Mouse (Mus musculus) liver, embryonic 14.5 days (tissue): ENCODE results near the gene Ttk. TPM values are rescaled to one million over a fixed set of nuclear protein-coding genes. Genes with fewer than 3 reads are reported as not detected.

ENCODE experiments used
- ATAC-seq: fragments of 200-750 bp; cut with Nextera tagmentation; 2 replicates; pipeline ENCODE4 v1.8.0; 2017; ENCODE audit warnings: moderate number of reproducible peaks, mild to moderate bottlenecking, moderate library complexity; ENCODE audit not compliant: insufficient read depth
- DNase-seq, 3 experiments: peaks; one replicate each; pipeline ENCODE4 v3.0.0-alpha.2; 2012 to 2013; ENCODE audit warnings: low read depth in 3 of 3, low spot score in 3 of 3
- H3K27ac ChIP-seq: fragments of 300-500 bp; sonication (generic); 2 replicates; pipeline ENCODE4 v1.5.1; 2014; ENCODE audit warnings: moderate library complexity, mild to moderate bottlenecking, control low read depth, inconsistent platforms
- H3K27me3 ChIP-seq: fragments of 300-500 bp; sonication (generic); 2 replicates; pipeline ENCODE4 v1.6.1; 2014; ENCODE audit warnings: mild to moderate bottlenecking, low read length, moderate library complexity; ENCODE audit not compliant: control insufficient read depth, insufficient read depth
- H3K36me3 ChIP-seq: fragments of 300-500 bp; sonication (generic); replicated peaks from 2 replicates; pipeline ENCODE4 v1.6.1; 2014; ENCODE audit warnings: low read depth; ENCODE audit not compliant: control insufficient read depth, insufficient read depth
- H3K4me1 ChIP-seq, 2 experiments: fragments of 200-500 bp in 1 of 2; fragments of 300-500 bp in 1 of 2; sonication (generic) in 1 of 2; replicated peaks; 2 replicates each; pipeline ENCODE4 v1.6.1; 2012 to 2014; ENCODE audit warnings: antibody characterized with exemption in 1 of 2, inconsistent platforms in 1 of 2, low read length in 1 of 2; ENCODE audit not compliant: control insufficient read depth in 2 of 2, insufficient read depth in 2 of 2
- H3K4me2 ChIP-seq: fragments of 300-500 bp; sonication (generic); 2 replicates; pipeline ENCODE4 v1.6.1; 2014; ENCODE audit warnings: low read depth, mild to moderate bottlenecking, control low read depth, moderate library complexity
- H3K4me3 ChIP-seq, 2 experiments: fragments of 200-500 bp in 1 of 2; fragments of 300-500 bp in 1 of 2; sonication (generic) in 1 of 2; 2 replicates each; pipeline ENCODE4 v1.5.1; 2012 to 2014; ENCODE audit warnings: low read depth in 2 of 2, low read length in 2 of 2, mild to moderate bottlenecking in 2 of 2, control low read depth in 1 of 2, inconsistent platforms in 1 of 2, moderate library complexity in 1 of 2; ENCODE audit not compliant: insufficient read depth in 1 of 2
- H3K9ac ChIP-seq: fragments of 300-500 bp; sonication (generic); replicated peaks from 2 replicates; pipeline ENCODE4 v1.6.1; 2014; ENCODE audit warnings: mild to moderate bottlenecking, control low read depth, moderate library complexity
- H3K9me3 ChIP-seq: fragments of 300-500 bp; sonication (generic); 2 replicates; pipeline ENCODE4 v1.6.1; 2016; ENCODE audit warnings: low read length, mixed read lengths; ENCODE audit not compliant: control insufficient read depth
- CTCF ChIP-seq: IDR thresholded peaks from 2 replicates; pipeline ENCODE4 v1.5.1; 2016; ENCODE audit warnings: antibody characterized with exemption, low read depth, control low read depth
- EP300 ChIP-seq: IDR thresholded peaks from 2 replicates; pipeline ENCODE4 v1.6.1; 2016; ENCODE audit warnings: antibody characterized with exemption, low read depth
- WGBS: fragments of 180-500 bp; shearing (Covaris S2); extraction: QIAGEN DNeasy Blood & Tissue Kit; methylation state at CpG from one replicate; pipeline ENCODE4 v1.1.7; 2014; ENCODE audit not compliant: insufficient replicate concordance; 5-methylcytosine and 5-hydroxymethylcytosine counted together
- polyA plus RNA-seq, 2 experiments: library from polyadenylated mRNA; depleted of rRNA in 1 of 2; stranded (reverse) in 1 of 2; unstranded in 1 of 2; fragments of >200 nt; fragmentation: Nextera tagmentation in 1 of 2; extraction: Ambion mirVana in 1 of 2; gene quantifications; 2 replicates each; pipeline versions ENCODE4 v1.2.1 to v1.2.3; 2012 to 2014

Gene Ttk
- polyA plus RNA-seq, 2 experiments, result 10.3 to 17.9 TPM

DNA sequence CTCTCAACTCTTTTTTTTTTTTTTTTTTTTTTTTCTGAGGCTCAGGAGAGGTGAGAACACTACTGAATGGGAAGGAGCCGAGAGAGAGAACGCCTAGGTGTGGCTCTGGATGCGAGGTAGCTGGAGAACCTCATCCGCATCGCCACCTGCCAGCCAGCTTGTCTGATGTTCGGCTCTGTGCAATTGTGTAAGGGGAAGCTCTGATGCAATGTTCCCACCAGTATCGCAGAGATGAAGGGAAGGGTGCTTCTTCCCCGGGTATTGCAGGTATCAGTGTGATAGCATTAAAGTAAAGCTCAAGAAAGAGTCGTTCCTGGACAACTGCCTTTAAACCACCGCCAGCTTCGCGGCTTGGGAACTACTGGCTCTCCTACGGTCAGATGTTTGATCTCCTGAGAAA lies 30.1 kb upstream of the Ttk start:
- TF ChIP-seq EP300 (no peak), CTCF (no peak)
- ATAC-seq (no peak), DNase-seq (no peak)
- WGBS, result 51% methylated on average over 13 of the region's 13 CpGs
- Histone ChIP-seq H3K36me3 (no peaks in the 10 kb centered on the region), H3K4me2 (no peak overlapping the region), H3K4me1 (no peaks in the 10 kb centered on the region), H3K27me3 (peaks cover 42% of the 10 kb centered on the region), H3K27ac (no peak overlapping the region), H3K9ac (no peak overlapping the region), H3K9me3 (no peaks in the 10 kb centered on the region), H3K4me3 (no peak overlapping the region)

DNA sequence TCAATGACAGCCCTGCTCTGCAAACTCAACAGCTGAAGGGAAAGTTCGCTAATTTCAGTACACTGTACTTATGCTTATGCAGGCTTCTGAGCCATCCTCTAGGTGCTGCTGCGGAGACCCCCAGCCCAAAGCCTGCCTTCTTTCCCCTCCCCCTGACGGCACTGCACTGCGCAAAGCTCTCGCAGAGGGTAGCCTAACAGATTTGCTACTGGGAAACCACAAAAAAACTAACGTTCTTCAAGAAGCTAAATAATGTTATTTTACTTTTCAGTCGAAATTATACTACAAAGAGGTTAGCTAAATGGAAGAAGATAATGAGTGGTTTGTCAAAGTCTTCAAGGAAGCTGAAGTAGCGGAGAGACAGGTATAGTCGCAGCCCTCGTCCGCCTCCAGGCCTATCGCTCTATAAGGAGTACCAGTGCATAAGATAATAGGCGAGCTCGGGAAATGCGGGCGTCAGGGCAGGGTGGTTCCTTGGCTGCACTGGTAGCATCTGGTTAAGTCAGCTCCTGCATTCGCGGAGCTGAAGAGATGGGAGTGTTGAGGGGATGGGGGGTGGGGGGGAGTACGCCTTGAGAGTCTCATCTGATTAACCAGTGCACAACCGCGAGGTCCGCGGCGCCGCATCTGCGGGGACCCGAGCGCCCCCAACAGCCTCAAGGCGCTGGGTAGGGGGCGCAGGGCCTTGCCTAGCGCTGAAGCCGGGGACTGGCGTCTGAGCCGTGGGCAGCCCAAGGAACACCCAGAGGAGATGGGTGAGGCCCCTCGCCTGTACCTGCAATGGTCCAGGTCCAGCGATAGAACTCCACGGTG lies 29.1 kb upstream of the Ttk start:
- no peak for ATAC-seq
- Histone ChIP-seq H3K4me2 (peak overlapping the region; percentile 60), H3K36me3 (no peaks in the 10 kb centered on the region), H3K27ac (no peak overlapping the region), H3K9ac (no peak overlapping the region), H3K4me3 (peak overlapping the region; percentile 4 to 39; a peak in 3 of 4 replicates), H3K9me3 (no peaks in the 10 kb centered on the region), H3K27me3 (peaks cover 42% of the 10 kb centered on the region), H3K4me1 (no peaks in the 10 kb centered on the region)
- TF ChIP-seq EP300 (no peak), CTCF (no peak)
- WGBS, result 1% methylated on average over 37 of the region's 37 CpGs
- DNase-seq, result no peak

DNA sequence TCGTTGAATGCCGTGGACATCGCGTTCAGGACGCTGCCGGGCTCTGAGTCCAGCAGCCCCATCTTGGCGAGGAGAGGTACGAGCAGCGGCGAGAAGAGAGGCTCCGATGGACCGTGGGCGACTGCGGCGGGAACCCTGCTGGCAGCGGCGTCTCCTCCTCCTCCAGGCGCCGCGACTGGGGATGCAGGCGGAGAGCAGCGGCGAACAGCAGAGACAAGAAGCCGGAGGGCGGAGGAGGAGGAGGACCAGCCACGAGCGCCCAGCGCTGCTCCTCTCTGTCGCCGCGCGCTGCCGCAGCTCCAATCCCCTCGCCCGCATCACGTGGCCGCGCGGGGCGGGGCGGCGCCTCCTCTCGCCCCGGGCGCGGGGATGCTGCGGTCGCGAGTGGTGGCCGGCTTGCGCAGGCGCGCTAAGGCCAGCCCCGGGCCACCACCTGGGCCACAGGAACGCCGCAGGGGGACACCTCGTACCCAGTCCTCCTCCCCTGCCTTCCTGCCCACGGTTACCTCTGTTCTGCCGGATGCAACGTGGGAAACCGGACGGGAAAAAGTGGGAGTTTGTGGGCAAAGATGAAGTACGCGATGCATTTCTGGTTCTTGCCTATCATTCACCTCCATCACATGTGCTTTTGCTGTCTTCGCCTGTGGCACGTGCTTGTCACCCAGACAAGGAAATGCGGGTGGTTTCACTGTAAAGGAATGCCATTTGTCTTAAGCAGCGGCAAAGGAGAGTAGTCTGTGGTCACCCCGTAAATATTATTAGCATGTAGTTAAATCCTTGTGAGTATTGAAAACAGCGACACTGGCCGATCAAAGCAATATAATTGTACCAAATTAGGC lies 28.3 kb upstream of the Ttk start, which contains the start of gene Elovl4:
Elovl4 (minus strand) TSS at position 301 of the 839 bp plus-strand sequence.
- DNase-seq (no peak), ATAC-seq (no peak)
- peak within 1 kb of the TSS; percentile 4 to 39; a peak in 3 of 4 replicates for H3K4me3 ChIP-seq
- H3K9ac ChIP-seq, result no peak within 1 kb of the TSS
- TF ChIP-seq EP300 (no peak), CTCF (no peak)
- no peaks in the 10 kb centered on the region for H3K36me3 ChIP-seq
- H3K27me3 ChIP-seq, result peaks cover 42% of the 10 kb centered on the region
- WGBS, result 2% methylated on average over 69 of the region's 71 CpGs
- no peaks in the 10 kb centered on the region for H3K4me1 ChIP-seq
- H3K9me3 ChIP-seq, result no peaks in the 10 kb centered on the region
- H3K27ac ChIP-seq, result no peak within 1 kb of the TSS
- peak within 1 kb of the TSS; percentile 60 for H3K4me2 ChIP-seq

DNA sequence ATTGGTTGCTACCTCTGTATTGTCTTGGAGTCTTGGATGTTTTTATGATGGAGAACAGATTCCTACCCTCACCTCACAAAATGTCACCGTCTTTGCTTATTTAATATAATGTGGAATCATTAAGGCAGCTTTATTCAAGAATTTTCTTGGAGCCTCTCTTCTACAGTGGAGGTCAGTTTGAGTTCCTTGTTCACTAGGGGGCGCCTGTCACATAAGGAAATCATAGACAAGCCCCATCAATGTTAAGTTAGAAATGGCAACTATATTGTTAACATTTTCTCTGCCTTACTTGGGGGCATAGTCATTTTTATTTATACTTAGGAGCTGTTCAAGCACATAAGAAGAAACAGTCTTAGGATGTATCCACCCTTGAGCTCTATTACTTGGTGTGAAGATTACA lies 26.9 kb upstream of the Ttk start:
- 1% methylated on average over 2 of the region's 2 CpGs for WGBS
- Histone ChIP-seq H3K27ac (no peak overlapping the region), H3K4me2 (no peak overlapping the region), H3K9me3 (no peaks in the 10 kb centered on the region), H3K36me3 (no peaks in the 10 kb centered on the region), H3K4me3 (no peak overlapping the region), H3K9ac (no peak overlapping the region), H3K4me1 (no peaks in the 10 kb centered on the region), H3K27me3 (peaks cover 42% of the 10 kb centered on the region)
- no peak for TF ChIP-seq EP300
- TF ChIP-seq CTCF, result peak; percentile 52; the same call in 1 of the 2 replicates
- DNase-seq, result peak; percentile 17 to 27 (median 17)
- no peak for ATAC-seq

DNA sequence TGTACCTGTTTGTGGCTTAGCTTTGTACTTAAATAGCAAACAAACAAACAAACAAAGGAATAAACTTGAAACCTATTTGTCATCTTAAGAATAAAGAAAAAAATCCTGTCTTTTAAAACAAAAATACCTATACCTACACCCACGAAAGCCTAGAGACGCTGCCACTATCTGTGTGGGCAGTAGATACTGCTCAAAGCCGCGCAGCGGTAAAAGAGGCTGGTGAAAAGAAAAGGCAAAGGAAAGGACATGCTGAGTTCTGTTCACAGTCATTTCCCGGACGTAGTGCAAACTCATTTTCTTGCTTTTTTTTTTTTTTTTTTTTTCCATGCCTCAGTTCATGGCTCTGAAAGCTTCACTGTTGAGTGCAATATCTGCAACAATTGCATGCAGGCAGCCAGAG lies 15.3 kb upstream of the Ttk start:
- 67% methylated on average over 7 of the region's 7 CpGs for WGBS
- no peaks in the 10 kb centered on the region for H3K9me3 ChIP-seq
- H3K27me3 ChIP-seq, result no peaks in the 10 kb centered on the region
- no peak overlapping the region for H3K4me2 ChIP-seq
- TF ChIP-seq CTCF (no peak), EP300 (no peak)
- DNase-seq (no peak), ATAC-seq (no peak)
- H3K36me3 ChIP-seq, result no peaks in the 10 kb centered on the region
- H3K27ac ChIP-seq, result no peak overlapping the region
- H3K4me3 ChIP-seq, result no peak overlapping the region
- no peak overlapping the region for H3K9ac ChIP-seq
- no peaks in the 10 kb centered on the region for H3K4me1 ChIP-seq
